Mouse (Mus musculus) left cerebral cortex, postnatal 25 days (tissue): ENCODE data around the gene Pm20d2. TPM values are rescaled to one million over a fixed set of nuclear protein-coding genes. Genes with fewer than 3 reads are reported as not detected.

Experiments used
- DNase-seq, 2 experiments: peaks; one replicate each; pipeline ENCODE4 v3.0.0; 2022; ENCODE audit warnings: low spot score in 2 of 2, mixed read lengths in 1 of 2
- intact Hi-C: fragments of 180-260 bp; cut with DNase I; formaldehyde crosslinking; loops from one replicate; pipeline ENCODE4 v1.15.1; 2025
- total RNA-seq, 2 experiments: library from RNA; stranded (reverse); gene quantifications; 2 replicates each; pipeline ENCODE4 v1.2.3; 2021

Gene Pm20d2
- 1 to 10 TPM; 5.8 to 6.3 TPM for total RNA-seq

- DNase-seq, result no peak
- intact Hi-C loops, result loop anchor here (1.0 to 5.0 kb wide), 2 partner anchors 58 to 157 kb away; partner anchors contain the start of gene Ube2j1
These were observed at the start of gene Pm20d2 for GRCm38 (mm10) chr4:33189735-33190036. Gene Pm20d2 (minus strand): TSS chr4:33189737.

GRCm38 (mm10) chr4:33230881-33231280, 41.3 kb upstream of the Pm20d2 start:
- intact Hi-C loops, result no loop called here
- DNase-seq, result no peak

GRCm38 (mm10) chr4:33229639-33230038, 40.1 kb upstream of the Pm20d2 start:
- DNase-seq, result no peak
- intact Hi-C loops, result no loop called here

GRCm38 (mm10) chr4:33227164-33227563, 37.6 kb upstream of the Pm20d2 start:
- intact Hi-C loops, result no loop called here
- DNase-seq, result no peak

GRCm38 (mm10) chr4:33224003-33224675, 34.6 kb upstream of the Pm20d2 start:
- DNase-seq, result no peak
- intact Hi-C loops, result no loop called here

GRCm38 (mm10) chr4:33221847-33222246, 32.3 kb upstream of the Pm20d2 start:
- DNase-seq, result no peak
- intact Hi-C loops, result no loop called here

GRCm38 (mm10) chr4:33208881-33209841, 19.6 kb upstream of the Pm20d2 start, which contains the start of gene Srsf12:
Gene Srsf12 (plus strand): TSS chr4:33208991.
- DNase-seq, result peak; percentile 52 to 53
- intact Hi-C loops, result loop anchor here (2.0 kb wide), 2 partner anchors 40 to 84 kb away; no protein-coding TSS in a partner anchor

- intact Hi-C loops, result no loop called here
- DNase-seq, result no peak
These were observed 18.0 kb upstream of the Pm20d2 start for GRCm38 (mm10) chr4:33207551-33207950.

GRCm38 (mm10) chr4:33204682-33205081, 15.1 kb upstream of the Pm20d2 start:
- peak; percentile 34 to 57 for DNase-seq
- intact Hi-C loops, result loop anchor here (1.0 kb wide), 1 partner anchor 80 kb away; no protein-coding TSS in a partner anchor

- no peak for DNase-seq
- intact Hi-C loops, result no loop called here
These were observed 8.6 kb upstream of the Pm20d2 start for GRCm38 (mm10) chr4:33198117-33198516.

- DNase-seq, result peak; percentile 83 to 85
- intact Hi-C loops, result loop anchor here (1.0 to 5.0 kb wide), 2 partner anchors 58 to 157 kb away; partner anchors contain the start of gene Ube2j1
These were observed 479 bp downstream of the Pm20d2 start for GRCm38 (mm10) chr4:33188781-33189734.

GRCm38 (mm10) chr4:33188164-33188563, 1.4 kb downstream of the Pm20d2 start:
- intact Hi-C loops, result loop anchor here (5.0 kb wide), 1 partner anchor 156 kb away; the partner anchor contains the start of gene Ube2j1

GRCm38 (mm10) chr4:33183477-33183876, 6.1 kb downstream of the Pm20d2 start:
- intact Hi-C loops, result no loop called here
- peak in 1 of 2 experiments; percentile 66 for DNase-seq

More at GRCm38 (mm10) chr4:33188164-33188563, 1.4 kb downstream of the Pm20d2 start:
- peak; percentile 16 to 18 for DNase-seq

GRCm38 (mm10) chr4:33152087-33153038, 37.2 kb downstream of the Pm20d2 start:
- intact Hi-C loops, result no loop called here

GRCm38 (mm10) chr4:33149150-33149549, 40.4 kb downstream of the Pm20d2 start:
- intact Hi-C loops, result loop anchor here (5.0 kb wide), 1 partner anchor 143 kb away; the partner anchor contains the start of gene Pnrc1
- no peak for DNase-seq

More at GRCm38 (mm10) chr4:33152087-33153038, 37.2 kb downstream of the Pm20d2 start:
- DNase-seq, result no peak

- peak; percentile 7 to 12 for DNase-seq
- intact Hi-C loops, result loop anchor here (5.0 kb wide), 1 partner anchor 144 kb away; the partner anchor contains the start of gene Pnrc1
These were observed 41.7 kb downstream of the Pm20d2 start for GRCm38 (mm10) chr4:33147825-33148224.

- intact Hi-C loops, result loop anchor here (5.0 kb wide), 1 partner anchor 146 kb away; the partner anchor contains the start of gene Pnrc1
- no peak for DNase-seq
These were observed 42.8 kb downstream of the Pm20d2 start for GRCm38 (mm10) chr4:33146679-33147291.
